Mouse (Mus musculus) adrenal gland, postnatal 10 days (tissue): ENCODE measurements at regions not wholly inside any gene's neighbourhood (a gene's known extent, or its start where the extent isn't known, plus 50 kb on each side); places are given as distances from the start of the nearest gene placed in this dataset.
"Not testable (repeated sequence)": the region's sequence is repeated elsewhere in the genome, so short reads cannot be mapped to it uniquely, and the experiment has no call there.

Experiments
- DNase-seq: peaks from one replicate; pipeline ENCODE4 v3.0.0; 2021; ENCODE audit warnings: mixed read lengths

DNA sequence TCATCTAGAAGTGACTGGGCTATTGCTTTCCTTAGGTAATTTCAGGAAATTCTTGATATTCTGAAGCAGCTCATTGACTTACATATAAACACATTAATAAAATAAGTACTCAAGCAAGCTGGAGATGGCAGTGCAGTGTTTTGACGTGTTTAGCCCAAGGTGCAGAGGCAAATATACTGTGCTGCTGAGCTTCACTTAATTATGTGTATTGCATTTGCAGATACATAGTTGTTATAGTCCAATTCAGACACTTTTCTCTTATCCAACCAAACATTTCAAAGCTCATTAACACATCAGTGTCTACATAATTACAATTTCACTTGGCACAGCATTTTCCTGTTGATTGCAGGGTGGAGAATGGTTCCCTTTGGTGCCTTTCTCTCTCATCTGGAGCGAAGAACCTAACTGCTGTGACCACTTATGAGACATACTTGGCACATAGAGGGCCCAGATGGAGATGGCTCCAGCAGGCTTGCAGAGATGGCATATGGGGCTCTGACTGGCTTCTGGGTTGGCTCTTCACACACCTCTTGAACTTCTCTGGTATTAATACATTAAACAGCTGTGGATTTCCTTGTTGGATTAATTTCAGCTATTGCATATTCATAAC, 803.9 kb upstream of the Gm10800 start:
- no peak for DNase-seq

- DNase-seq = no peak
These were observed 764.2 kb upstream of the Gm10800 start for GRCm38 (mm10) chr2:99431254-99431653.

- DNase-seq = no peak
These were observed 763.4 kb upstream of the Gm10800 start for GRCm38 (mm10) chr2:99430511-99430910.

- DNase-seq = no peak
These were observed 754.5 kb upstream of the Gm10800 start for GRCm38 (mm10) chr2:99421622-99422021.

- peak; percentile 5 for DNase-seq
These were observed 742.4 kb upstream of the Gm10800 start for GRCm38 (mm10) chr2:99409483-99409882.

GRCm38 (mm10) chr2:99379746-99380145, 712.6 kb upstream of the Gm10800 start:
- no peak for DNase-seq

DNA sequence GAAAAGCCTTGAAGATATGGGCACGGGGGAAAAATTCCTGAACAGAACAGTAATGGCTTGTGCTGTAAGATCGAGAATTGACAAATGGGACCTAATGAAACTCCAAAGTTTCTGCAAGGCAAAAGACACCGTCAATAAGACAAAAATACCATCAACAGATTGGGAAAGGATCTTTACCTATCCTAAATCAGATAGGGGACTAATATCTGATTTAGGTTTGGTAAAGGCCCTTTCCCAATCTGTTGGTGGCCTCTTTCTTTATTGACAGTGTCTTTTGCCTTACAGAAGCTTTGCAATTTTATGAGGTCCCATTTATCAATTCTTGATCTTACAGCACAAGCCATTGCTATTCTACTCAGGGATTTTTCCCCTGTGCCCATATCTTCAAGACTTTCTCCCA, 696.5 kb upstream of the Gm10800 start:
- not testable (repeated sequence) for DNase-seq

GRCm38 (mm10) chr2:99329166-99329565, 662.1 kb upstream of the Gm10800 start:
- DNase-seq = peak; percentile 40
